ENCODE assay signal across 12 mouse cellular contexts in the genomic region with DNA sequence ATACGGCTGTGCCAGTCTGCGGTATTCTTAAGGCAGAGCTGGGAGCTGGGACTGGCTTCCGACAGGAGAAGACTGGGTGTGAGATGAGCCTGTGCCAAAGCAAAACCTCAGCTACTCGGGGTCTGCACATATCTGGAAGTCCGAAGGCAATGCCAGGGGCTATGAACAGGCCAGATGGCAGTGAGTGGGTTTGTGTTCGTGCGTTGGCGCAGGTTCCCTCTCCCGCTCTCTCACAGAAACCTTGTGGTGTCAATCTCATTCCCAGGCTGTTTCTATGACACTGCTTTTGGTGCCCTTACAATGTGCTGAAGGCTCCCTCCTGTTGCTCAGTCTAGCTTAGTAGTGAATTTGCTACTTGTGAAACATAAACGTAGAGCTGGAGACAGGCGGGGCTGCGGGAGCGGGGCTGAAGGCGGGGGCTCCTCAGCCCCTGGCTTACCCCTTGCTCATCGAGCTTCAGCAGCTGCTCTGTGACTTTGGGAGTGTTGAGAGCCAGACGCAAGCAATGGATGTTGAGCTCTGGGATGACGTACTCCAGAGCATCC.
DNase-seq lines count a peak whose midpoint lies in the region; ATAC-seq lines count a peak whose summit lies in the region.
"Had no signal": no experiment of that assay in that cellular context is flagged by ENCODE, and none has a peak within 500 bp of the region (broad histone marks: within the 10 kb centered on the region; RNA-seq: fewer than 3 reads in every experiment).

No protein-coding gene starts in this region.

- H3K4me3 ChIP-seq in hindbrain, embryonic 15.5 days: no peak overlapping the region
- no peak overlapping the region for H3K4me3 ChIP-seq in hindbrain, embryonic 12.5 days

- H3K4me1 ChIP-seq in hindbrain, embryonic 15.5 days (replicated peaks): peaks cover 17% of the 10 kb centered on the region
- peaks cover 7% of the 10 kb centered on the region; the same call in 1 of the 2 replicates for H3K4me1 ChIP-seq in hindbrain, embryonic 12.5 days

- H3K9ac ChIP-seq in hindbrain, embryonic 15.5 days: no peak overlapping the region
- no peak overlapping the region for H3K9ac ChIP-seq in hindbrain, embryonic 12.5 days

- H3K36me3 ChIP-seq in hindbrain, embryonic 15.5 days: peaks cover 12% of the 10 kb centered on the region; the same call in 1 of the 2 replicates
- peaks cover 29% of the 10 kb centered on the region for H3K36me3 ChIP-seq in hindbrain, embryonic 12.5 days

- H3K9me3 ChIP-seq in hindbrain, embryonic 15.5 days: no peaks in the 10 kb centered on the region
- no peaks in the 10 kb centered on the region for H3K9me3 ChIP-seq in hindbrain, embryonic 12.5 days (replicated peaks)

- DNase-seq in brain, adult 2 months (ENCODE audit: low read depth, low spot score): peak; percentile 72
- DNase-seq in frontal cortex, postnatal 10 days (ENCODE audit: low spot score in 2 of 2): peak; percentile 50 to 64
- peak; percentile 62 to 68 for DNase-seq in layer of hippocampus, postnatal 36 days
- DNase-seq in ovary, postnatal 36 days (ENCODE audit: low spot score): no peak
- no peak for DNase-seq in embryo, embryonic 10 days (ENCODE audit: low spot score)
- DNase-seq in gastrocnemius, postnatal 4 days (ENCODE audit: low spot score in 2 of 2): no peak
- DNase-seq: heart, adult 18-20 months; kidney, postnatal 36 days; liver; lung, postnatal 14 days had no signal

- 70% methylated on average over 17 of the region's 17 CpGs for WGBS in hindbrain, embryonic 15.5 days
- 90% methylated on average over 17 of the region's 17 CpGs for WGBS in hindbrain, embryonic 12.5 days

- H3K27ac ChIP-seq in hindbrain, embryonic 15.5 days (replicated peaks): peak overlapping the region; percentile 46; the same call in 1 of the 2 replicates
- no peak overlapping the region for H3K27ac ChIP-seq in hindbrain, embryonic 12.5 days

- no peak overlapping the region for H3K4me2 ChIP-seq in hindbrain, embryonic 15.5 days
- H3K4me2 ChIP-seq in hindbrain, embryonic 12.5 days (replicated peaks): no peak overlapping the region

- ATAC-seq in hindbrain, embryonic 15.5 days (ENCODE audit: low FRiP score, low read depth): peak; percentile 38; the same call in 1 of the 2 replicates
- ATAC-seq in hindbrain, embryonic 12.5 days (ENCODE audit: low FRiP score): no peak

- H3K27me3 ChIP-seq in hindbrain, embryonic 15.5 days: no peaks in the 10 kb centered on the region
- no peaks in the 10 kb centered on the region for H3K27me3 ChIP-seq in hindbrain, embryonic 12.5 days

Comparison
In these comparisons a context has a peak if more than half of its experiments do, and no peak if none do; other contexts are left out.
1. DNase-seq: peak in brain, adult 2 months (single experiment), frontal cortex, postnatal 10 days (2 of 2) and layer of hippocampus, postnatal 36 days (2 of 2); none in ovary, postnatal 36 days (single experiment), embryo, embryonic 10 days (single experiment) and gastrocnemius, postnatal 4 days (0 of 2).